Mouse (Mus musculus): ENCODE results near the gene Errfi1.
"Not testable (repeated sequence)": the region's sequence is repeated elsewhere in the genome, so short reads cannot be mapped to it uniquely, and the experiment has no call there.

Errfi1 gene

DNA sequence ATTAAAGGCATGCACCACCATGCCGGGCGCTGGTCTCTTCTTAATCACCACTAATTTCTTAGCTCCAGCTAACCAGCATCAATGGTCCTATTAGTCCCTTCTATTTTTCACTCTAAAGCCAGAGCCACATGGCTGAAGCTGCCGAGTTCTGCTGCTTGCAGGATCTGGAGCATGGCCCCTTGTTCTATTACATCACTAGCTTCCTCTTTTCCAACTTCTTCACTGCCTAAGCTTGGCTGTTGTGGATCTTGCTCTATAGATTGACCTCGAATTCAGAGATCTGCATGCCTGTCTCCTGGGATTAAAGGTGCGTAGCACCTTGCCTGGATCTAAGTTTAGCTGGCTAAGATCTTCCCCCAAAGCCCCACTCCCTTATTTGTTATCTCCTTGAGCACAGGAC, 28.9 kb downstream of the Errfi1 start:
- no peak for DNase-seq

DNA sequence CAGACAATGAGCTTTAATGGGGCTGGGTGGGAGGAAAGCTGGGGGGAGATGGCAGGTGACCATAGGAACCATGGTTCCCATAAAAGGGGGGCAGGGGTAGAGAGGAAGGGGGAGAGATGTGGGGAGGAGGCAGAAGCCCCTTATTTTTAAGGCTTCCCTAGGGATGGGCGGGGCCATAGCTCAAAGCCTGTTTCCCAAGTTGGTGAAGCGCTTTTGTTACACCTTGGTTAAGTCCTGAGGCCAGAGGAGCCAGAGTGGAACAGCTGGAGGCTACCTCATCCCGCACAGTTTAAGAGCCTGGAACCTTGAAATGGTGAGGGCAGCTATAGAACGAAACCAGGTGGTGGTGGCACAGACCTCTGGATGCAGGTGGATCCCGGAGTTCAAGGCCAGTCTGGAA, 34.2 kb downstream of the Errfi1 start:
- DNase-seq, result no peak

DNA sequence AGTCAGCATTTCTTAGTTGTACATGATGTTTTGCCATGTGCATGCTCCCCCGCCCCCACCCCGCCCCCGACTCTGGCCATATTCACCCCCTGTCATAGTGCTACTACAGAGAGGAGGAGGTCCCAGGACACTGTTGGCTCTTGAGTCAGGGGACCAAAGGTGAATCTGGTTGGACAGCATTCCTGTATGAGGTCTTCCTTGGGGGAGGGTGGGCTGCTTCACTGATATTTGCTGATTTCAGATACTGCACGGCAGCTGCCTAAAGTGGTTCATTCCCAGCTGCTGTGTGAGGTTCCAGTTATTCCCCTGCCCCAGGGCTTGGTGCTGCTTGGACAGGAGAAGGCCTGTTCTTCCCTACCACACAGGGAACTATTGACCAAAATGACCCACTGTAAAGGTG, 34.8 kb downstream of the Errfi1 start:
- no peak for DNase-seq

DNA sequence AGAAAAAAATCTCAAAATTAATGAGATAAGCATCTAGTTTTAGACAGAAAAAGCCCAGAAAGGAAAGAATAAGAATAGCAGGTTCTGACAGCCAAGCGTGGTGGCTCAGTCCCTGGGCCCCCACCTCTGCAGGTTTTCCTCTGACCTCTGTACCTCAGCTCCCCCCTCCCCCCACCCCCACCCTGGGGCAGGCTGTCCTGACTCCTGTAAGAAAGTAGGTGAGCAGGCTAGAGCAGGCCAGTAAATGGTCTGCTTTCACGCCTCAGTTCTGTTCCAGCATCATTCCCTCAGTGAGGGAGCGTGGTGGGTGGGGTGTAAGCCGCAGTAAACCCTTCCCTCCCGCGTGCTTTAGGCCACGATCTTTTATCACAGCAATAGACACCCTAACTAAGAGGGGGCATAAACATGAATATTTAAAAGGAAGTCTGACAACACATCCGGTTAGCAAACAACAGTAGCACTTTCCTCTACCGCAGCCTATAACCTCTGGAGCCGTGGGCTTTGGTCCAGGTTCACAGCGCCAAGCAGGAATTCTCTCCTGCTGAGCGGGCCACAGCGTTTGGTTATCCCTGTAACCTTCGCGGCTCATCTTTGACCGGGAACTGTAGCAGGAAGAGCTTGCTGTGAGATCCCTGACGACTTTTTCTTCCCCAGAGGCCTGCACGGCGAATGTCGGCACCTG, 35.7 kb downstream of the Errfi1 start:
- DNase-seq, result no peak

DNA sequence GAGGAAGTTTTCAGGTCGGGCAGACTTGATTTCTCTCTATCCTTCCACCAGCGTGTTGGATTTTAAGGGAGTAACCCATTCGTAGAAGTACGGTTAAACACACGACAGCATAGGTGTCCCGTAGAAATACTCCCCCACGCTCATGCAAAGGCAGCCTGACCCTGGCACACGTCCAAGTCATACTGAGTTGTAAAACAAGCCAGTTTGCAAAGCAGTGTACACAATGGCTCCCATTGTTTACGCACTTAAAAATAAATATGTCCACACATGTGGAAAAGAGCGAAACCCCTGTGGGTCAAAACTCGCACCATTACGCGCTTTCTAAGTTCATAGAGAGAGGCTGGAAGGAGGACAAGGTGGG, 36.2 kb downstream of the Errfi1 start:
- DNase-seq, result no peak

DNA sequence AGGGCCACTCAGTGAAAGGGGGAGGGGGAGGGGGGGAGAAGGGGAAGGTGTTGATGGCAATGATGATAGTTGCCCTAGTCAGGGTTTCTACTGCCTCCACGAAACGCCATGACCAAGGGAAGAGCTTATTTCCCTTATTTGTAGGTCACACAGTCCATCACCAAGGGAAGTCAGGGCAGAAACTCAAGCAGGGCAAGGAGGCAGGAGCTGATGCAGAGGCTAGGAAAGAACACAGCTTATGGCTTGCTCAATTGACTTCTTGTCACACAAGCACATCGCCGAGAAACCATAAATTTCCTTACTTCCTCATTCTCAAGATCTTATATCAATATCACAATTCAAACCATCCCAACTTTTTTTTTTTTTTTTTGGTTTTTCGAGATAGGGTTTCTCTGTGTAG, 37.6 kb downstream of the Errfi1 start:
- no peak for DNase-seq

DNA sequence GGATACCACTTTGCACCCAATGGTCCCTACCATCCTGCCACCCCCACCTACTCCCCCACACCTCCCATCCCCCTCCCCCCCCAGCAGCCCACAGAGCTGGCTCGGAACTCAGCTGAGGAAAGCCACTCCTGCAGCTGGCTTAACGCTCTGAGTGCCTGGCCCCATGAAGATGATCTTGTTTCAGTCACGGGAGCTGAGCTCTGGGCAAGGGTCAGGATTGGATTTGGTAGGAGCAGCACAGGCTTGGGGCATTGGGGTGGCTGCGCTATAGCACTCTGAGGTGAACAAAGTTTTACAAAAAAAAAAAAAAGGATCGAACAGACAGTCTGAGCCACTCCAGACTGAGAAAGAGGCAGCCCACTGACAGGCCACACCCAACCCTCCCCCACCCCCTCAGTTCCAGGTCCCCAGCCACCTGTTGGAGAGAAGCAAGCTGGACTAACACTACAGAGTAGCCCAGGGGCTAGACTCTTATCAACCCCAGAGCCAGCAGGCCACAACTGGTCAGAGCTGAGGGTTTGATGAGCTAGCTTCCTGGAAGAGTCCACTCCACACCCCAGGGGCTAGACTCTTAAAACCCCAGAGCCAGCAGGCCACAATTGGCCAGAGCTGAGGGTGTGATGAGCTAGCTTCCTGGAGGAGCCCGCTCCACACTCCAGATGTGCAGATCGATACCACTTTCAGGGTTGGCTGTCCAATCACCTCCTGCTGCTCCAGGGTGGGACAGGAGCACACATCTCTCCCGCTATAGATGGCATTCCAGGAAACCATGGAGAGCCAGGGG, 41.2 kb downstream of the Errfi1 start:
- no peak for DNase-seq

DNA sequence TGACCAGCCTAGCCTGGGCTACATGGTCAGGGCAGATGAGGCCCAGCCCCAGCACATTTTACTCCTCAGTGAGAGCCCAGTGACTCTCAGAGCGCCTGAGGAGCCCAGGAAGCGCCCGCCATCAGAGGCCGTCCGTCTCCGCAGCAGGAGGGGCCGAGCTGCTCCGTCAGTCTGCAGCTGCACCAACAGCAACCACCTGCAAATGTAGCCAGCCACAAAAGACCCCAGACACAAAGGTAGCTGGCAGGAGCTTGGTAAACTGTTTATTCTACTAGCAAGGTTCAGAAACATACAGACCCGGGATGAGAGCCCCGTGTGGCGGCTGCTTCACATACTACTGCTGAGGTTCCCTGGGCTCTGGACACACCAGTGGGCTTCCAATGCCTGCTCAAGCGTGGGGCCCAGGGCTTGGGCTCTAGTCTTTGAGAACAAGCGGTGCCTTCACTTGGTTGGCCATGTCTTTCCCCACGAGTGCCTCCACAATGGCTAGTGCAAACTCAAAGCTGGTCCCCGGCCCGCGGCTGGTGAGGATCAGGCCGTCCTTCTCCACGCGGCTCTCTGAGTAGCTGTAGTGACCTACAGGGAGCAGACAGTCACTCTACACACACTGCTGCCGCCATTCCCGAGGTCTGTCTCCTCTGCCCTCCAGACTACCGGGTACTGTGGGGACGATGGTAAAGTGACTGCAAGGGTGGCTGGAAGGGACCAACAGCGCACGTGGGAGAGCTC, 43.3 kb downstream of the Errfi1 start:
- no peak for DNase-seq

DNA sequence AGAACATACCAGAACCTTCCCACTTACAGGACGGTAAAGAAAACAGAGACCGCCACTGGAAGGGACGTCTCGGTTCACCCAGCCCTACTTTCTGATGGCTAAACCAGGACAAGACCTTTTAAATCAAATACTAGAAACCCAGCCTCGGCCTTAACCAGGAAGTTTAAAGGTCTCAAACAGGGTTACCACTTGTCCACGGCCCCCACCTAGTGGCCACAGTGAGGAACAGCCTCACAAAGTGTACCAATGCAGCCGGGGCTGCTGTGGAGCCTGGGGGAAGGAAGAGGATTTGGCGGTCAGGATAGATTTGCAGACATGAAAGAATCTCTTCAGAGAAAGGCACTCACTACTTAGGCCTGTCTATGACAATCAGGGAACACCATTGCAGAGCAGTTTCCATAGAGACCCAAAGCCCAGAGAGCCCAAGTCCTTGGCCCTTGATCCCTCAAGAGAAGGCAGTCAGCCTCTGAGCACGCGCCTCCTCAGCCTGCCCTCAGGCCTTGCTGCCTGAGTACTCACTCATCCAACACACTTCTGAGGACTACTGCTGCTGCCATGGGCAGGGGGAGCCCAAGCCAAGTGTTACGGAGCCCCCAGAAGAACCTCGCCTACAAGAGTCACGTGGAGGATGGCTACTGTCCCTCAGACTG, 45.1 kb downstream of the Errfi1 start:
- peak; percentile 84 for DNase-seq

DNA sequence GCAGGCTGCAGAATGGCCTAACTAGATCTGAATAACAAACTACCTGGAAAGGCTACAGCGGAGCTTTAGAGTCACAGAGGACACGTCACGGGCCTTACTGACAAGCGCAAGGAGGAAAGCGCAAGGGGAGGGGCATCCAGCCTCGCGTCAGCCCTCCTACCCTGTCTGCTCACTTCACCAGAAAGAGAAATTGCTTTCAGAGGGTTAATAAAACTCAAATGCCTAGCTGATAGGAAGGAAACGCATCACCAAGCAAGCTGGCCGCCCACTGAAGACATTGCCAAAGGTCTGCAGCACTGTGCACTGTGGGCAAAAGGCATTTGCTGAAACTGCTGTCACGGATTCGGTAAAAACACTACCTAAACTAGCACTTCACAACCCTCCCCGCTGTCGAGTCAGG, 46.8 kb downstream of the Errfi1 start:
- DNase-seq, result no peak

DNA sequence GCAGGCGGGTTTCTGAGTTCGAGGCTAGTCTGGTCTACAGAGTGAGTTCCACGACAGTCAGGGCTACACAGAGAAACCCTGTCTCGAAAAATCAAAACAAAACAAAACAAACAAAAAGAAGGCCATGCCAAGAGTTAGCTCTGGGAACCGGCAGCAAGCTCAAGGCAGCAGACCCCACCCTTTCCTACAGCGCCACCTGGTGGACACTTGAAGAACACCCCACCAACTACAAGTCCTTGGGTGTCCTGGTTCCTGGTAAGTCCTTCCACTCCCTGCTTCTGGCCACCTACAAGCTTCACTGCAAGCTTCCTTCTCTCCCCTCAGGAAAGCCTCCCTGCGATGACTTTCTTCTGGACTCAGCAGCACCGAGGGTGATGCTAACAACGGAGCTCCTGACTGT, 47.9 kb downstream of the Errfi1 start:
- peak; percentile 75 for DNase-seq

DNA sequence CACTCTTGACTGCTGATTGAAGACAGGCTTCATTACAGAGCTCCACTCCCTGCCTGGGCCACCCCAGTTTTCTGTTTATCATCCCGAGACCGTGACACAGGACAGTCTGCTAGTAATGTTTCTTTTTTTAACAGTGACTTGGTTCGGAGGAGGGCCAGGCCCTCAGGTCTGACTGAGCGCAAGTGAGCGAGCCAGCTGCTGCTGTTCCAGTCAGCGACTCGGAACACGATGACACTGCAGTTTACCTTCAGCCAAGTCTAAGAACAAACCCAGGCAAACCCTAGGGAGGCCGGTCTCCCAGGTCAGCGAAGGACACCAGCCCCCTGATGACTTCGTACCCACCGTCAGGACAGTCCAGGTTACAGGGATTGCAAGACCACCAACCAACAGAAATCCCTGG, 48.3 kb downstream of the Errfi1 start:
- DNase-seq, result no peak

DNA sequence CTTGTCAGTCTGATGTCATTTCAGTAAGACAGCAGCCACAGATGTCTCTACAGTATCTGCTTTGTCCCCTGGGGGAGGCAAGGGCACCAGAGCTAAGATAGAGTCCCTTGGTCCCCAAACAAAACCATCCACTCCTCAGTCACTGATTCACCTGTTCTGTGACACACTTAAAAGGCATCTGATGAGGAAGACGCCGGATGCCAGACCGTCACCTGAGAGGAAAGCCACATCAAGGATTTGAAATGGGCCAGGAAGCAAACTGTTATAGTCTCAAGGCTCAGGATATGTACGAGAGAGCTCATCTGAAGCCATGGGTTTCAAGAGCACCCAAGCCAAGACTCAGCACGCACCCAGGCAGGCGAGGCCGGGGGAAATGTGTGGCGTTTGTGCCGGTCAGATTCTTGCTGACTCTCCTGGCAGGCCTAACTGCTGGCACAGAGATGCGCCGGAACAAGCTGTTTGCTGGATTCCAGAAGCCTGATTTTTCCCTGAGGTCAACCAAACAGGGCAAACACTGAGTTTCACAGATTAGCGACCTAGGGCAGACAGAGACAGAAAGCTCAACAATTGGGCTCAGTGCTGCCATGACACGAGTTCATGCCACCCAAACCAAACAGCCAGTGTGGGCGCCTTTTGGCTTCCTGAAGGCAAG, 49.5 kb downstream of the Errfi1 start:
- DNase-seq, result no peak

DNA sequence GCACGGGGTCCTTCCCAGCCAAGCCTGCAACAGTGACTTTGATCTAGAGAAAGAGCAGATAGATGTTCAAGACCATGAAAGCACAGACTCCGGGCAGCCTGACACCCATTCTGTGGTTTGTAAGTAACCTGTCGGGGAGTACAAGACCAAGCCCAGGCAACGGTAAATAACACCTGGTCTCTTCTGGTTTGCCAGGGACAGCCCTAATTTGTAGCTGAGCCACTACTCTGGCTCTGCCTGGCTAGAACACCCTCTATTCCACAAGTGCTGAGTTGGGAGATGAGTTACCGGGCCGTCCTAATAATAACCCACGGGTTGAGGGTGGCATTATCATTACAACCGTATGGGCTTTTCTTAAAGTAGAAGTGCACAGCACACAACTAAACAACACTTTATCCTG, 53.4 kb downstream of the Errfi1 start:
- no peak for DNase-seq

DNA sequence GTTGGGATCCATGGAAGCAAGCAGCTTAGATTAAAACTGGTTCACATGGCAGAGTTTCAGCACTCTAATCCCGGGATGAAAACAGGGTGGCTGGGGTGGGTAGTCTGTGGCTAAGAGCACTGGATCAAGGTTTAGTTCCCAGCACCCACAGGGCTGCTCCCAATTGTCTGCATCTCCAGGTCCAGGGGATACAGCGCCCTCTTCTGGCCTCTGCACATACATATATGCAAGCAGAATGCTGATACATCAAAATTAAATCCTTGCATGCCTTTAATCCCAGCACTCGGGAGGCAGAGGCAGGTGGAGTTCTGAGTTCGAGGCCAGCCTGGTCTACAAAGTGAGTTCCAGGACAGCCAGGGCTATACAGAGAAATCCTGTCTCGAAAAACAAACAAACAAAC, 54.8 kb downstream of the Errfi1 start:
- DNase-seq, result not testable (repeated sequence)

DNA sequence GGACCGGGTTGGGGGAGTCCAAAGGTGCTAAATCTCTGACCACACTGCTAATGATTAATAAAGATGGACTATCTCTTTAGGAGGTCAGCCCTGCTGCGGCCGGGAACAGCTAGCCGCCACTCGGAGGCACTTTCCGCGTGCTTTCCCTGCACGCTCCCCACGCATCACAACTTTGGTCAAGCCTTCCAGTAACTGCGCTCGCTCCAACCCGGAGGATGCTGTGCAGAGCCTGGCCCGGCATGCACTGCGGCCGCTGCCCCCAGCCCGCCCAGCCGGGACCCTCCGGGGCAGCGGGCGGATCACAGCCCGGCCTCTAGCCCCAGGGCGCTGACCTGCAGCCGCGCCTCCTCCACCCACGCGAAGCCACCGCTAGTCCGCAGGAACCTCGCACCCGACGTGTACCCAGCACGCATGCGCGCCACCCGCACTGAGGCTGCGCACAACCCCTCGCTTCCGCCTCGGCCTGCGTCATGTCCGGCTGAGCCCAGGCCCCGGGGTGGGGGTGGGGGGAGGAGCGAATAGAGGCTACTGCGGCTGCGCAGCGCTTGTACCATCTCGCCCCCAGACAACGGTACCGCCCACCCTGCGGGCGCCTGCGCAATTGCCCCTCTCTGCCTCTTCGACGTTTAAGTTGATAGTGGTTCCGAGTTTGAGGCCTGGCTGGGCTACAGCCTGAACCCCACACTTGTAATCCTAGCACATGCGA, 55.9 kb downstream of the Errfi1 start:
- peak; percentile 99 for DNase-seq

DNA sequence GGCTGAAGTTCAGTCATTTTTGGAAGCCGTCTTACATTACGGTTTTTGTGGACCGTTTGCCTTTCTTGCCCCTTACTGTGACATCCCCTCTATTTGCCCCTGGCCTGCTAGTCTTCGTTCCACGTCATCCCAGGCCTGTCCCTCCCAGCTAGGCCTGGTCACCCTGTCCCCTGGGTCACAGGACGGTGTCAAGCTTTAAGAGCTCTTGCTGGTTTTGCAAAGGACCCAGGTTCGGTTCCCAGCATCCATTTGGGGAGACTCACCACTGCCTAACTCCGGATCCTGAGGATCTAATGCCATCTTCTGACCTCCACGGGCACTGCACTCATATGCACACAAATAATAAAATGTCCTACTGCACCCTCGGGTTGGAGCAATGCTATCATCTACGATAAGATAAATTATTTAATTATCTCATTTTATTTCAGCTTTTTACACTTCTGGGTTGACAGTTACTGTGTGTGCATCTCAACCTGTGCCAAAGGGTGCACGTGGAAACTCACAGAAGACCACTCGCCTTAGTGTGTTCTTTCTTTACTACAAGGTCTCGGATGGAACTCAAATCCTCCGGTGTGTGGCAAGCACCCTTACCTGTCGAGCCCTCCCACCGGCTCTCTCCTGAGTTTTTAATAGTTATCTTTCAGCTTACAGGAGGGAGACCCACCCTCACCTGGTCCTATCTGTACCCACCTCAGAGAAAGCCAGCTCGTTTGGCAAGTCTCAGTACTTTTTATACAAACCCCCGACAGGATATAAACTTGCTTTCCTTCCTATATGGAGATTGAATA, 56.6 kb downstream of the Errfi1 start:
- no peak for DNase-seq

DNA sequence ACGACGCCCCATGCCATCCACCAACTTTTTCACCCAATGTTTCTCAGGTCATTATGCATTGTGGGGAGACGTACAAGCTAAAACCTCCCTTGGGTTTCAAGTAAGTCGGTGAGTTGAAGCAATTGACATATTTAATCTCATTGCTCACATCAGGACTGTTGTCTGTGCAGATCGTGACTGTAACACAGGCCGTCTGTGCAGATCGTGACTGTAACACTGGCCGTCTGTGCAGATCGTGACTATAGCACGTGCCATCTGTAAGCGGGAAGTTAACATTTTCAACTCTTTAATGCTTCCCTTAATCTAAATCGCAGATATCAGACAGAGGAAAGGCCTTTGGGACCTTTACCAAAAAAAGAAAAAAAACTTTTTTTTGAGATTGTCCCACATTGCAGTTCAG, 60.0 kb downstream of the Errfi1 start:
- DNase-seq, result no peak

DNA sequence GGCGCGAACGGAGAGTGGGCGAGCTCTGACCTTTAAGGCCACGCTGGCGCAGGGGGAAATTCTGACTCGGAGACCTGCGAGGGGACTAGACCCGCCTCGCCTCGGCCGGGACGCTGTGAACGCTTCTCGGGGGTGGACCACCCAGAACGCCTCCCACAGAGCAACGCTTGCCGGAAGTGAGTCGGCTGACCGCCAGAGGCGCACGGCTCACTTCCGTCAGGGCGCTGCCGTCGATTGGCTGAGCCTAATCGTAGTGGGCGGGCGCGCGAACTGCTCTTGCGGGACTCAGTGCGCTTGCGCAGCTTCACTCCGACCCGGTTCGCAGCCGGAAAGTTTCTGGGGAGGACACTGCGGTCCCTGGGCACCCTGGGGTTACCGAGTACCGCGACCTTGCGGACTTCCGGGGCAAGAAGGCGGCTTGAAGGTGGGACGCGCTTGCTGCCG, 60.6 kb downstream of the Errfi1 start, which contains the start of the genes Park7 and Tnfrsf9:
TSS of gene Park7 (minus strand) at position 148 of the 444 bp plus-strand sequence.
TSS of gene Tnfrsf9 (plus strand) at position 273 of the 444 bp plus-strand sequence.
- peak; percentile 99 for DNase-seq

DNA sequence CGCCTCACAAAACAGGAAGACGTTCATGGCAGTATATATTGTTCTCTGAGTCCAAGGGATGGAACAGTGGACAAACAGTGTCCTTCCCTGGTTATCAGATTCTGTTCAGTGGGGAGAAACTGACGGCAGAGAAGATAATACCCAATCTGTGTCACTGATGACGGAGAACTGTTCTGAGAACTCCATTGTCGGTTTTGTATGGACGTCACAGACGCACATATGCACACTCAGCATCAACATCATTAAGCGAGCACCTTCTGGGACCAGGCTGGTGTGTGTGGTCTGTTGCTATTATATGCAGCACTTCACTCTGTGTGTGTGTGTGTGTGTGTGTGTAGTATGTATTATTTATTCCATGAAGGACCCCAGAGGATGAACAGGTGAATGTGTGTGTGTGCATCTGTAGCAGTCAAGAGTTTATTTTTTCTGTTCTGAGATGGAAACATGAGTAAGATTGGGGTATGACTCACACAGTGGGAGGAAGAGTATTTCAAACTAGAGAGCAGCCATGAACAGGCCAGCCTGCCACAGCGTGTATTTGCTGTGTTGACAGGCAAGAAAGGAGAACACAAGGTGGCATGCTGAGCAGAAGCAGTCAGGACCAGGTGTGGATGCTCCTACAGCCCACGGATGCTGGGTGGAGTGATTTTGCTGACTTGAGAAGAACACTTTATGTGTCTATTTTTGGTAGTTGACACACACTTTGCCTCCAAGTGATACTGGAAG, 61.6 kb downstream of the Errfi1 start:
- no peak for DNase-seq

Data from embryo, embryonic 11 days (tissue).